Comparison of ENCODE assay signal across 8 mouse cellular contexts in genomic region chr5:125159293-125159692, GRCm38 (mm10). TPM values are rescaled to one million over a fixed set of nuclear protein-coding genes. Genes with fewer than 3 reads are reported as not detected.
DNase-seq lines count a peak whose midpoint lies in the region; ATAC-seq and TF ChIP-seq lines count a peak whose summit lies in the region.

No protein-coding gene starts in this region.

- peaks cover 87% of the 10 kb centered on the region for H3K4me1 ChIP-seq in forebrain, embryonic 16.5 days (replicated peaks; ENCODE audit: control insufficient read depth, insufficient read depth, low read length)
- H3K4me1 ChIP-seq in limb, embryonic 12.5 days (replicated peaks), result peaks cover 98% of the 10 kb centered on the region
- H3K4me1 ChIP-seq in midbrain, postnatal 0 days (ENCODE audit: insufficient read depth, low read length), result peaks cover 68% of the 10 kb centered on the region

- H3K9ac ChIP-seq in forebrain, embryonic 16.5 days (replicated peaks; ENCODE audit: low read depth, low read length), result peak overlapping the region; percentile 56
- H3K9ac ChIP-seq in limb, embryonic 12.5 days (replicated peaks), result no peak overlapping the region
- 0 out of 2 replicates have a peak overlapping the region, but pooled peaks have one; percentile 29 for H3K9ac ChIP-seq in midbrain, postnatal 0 days (replicated peaks; ENCODE audit: low read length, poor library complexity, severe bottlenecking)

- no peak for TF ChIP-seq CTCF in midbrain, postnatal 0 days (IDR thresholded peaks at IDR 0.05)

- 4% methylated on average over 12 of the region's 12 CpGs for WGBS in forebrain, embryonic 16.5 days
- WGBS in limb, embryonic 12.5 days, result 3% methylated on average over 12 of the region's 12 CpGs
- WGBS in midbrain, postnatal 0 days, result 26% methylated on average over 12 of the region's 12 CpGs

- peak overlapping the region; percentile 94 for H3K27ac ChIP-seq in forebrain, embryonic 16.5 days (ENCODE audit: low read length)
- peak overlapping the region; percentile 88 for H3K27ac ChIP-seq in limb, embryonic 12.5 days
- H3K27ac ChIP-seq in midbrain, postnatal 0 days (ENCODE audit: low read depth, low read length), result peak overlapping the region; percentile 73

- H3K4me2 ChIP-seq in forebrain, embryonic 16.5 days (ENCODE audit: low read length), result peak overlapping the region; percentile 25
- H3K4me2 ChIP-seq in limb, embryonic 12.5 days, result peak overlapping the region; percentile 53
- H3K4me2 ChIP-seq in midbrain, postnatal 0 days (ENCODE audit: low read depth, low read length, poor library complexity, severe bottlenecking), result 0 out of 2 replicates have a peak overlapping the region, but pooled peaks have one; percentile 28

- H3K27me3 ChIP-seq in forebrain, embryonic 16.5 days (replicated peaks; ENCODE audit: control insufficient read depth, insufficient read depth, low read length), result no peaks in the 10 kb centered on the region
- H3K27me3 ChIP-seq in limb, embryonic 12.5 days, result no peaks in the 10 kb centered on the region
- H3K27me3 ChIP-seq in midbrain, postnatal 0 days (ENCODE audit: insufficient read depth, low read length), result no peaks in the 10 kb centered on the region

- no peaks in the 10 kb centered on the region for H3K36me3 ChIP-seq in forebrain, embryonic 16.5 days (ENCODE audit: control insufficient read depth, insufficient read depth)
- H3K36me3 ChIP-seq in limb, embryonic 12.5 days, result peaks cover 6% of the 10 kb centered on the region; the same call in 1 of the 2 replicates
- H3K36me3 ChIP-seq in midbrain, postnatal 0 days (ENCODE audit: insufficient read depth, low read length), result no peaks in the 10 kb centered on the region

- peak; percentile 54 for ATAC-seq in forebrain, embryonic 16.5 days
- peak; percentile 75 for ATAC-seq in limb, embryonic 12.5 days (ENCODE audit: insufficient number of reproducible peaks, insufficient read depth, low FRiP score, low TSS enrichment, low read depth)
- ATAC-seq in midbrain, postnatal 0 days (ENCODE audit: low FRiP score), result peak; percentile 63

- DNase-seq in layer of hippocampus, adult 11-12 months (ENCODE audit: low spot score), result peak; percentile 69
- DNase-seq in layer of hippocampus, postnatal 36 days, result no peak
- DNase-seq in cerebellum, adult 18-20 months, result peak; percentile 98 to 99
- peak; percentile 92 for DNase-seq in heart, postnatal 4 days
- DNase-seq in midbrain, postnatal 0 days (ENCODE audit: low spot score), result peak; percentile 93
- no peak for DNase-seq in spleen, postnatal 4 days (ENCODE audit: low spot score in 2 of 2)

- H3K4me3 ChIP-seq in forebrain, embryonic 16.5 days (replicated peaks; ENCODE audit: low read length), result no peak overlapping the region
- H3K4me3 ChIP-seq in limb, embryonic 12.5 days (replicated peaks), result peak overlapping the region; percentile 12; the same call in 1 of the 2 replicates
- H3K4me3 ChIP-seq in midbrain, postnatal 0 days (ENCODE audit: low read depth, low read length), result no peak overlapping the region

- H3K9me3 ChIP-seq in forebrain, embryonic 16.5 days (ENCODE audit: control insufficient read depth, low read length), result no peaks in the 10 kb centered on the region
- no peaks in the 10 kb centered on the region for H3K9me3 ChIP-seq in limb, embryonic 12.5 days
- no peaks in the 10 kb centered on the region for H3K9me3 ChIP-seq in midbrain, postnatal 0 days (ENCODE audit: low read length)

RNA-seq across cellular contexts. Expression of gene Ncor2, which starts 19.7 kb away (rescaled TPM):
- total RNA-seq in layer of hippocampus, postnatal 36 days (2021), result 100 to 1,000 TPM; 266 to 300 TPM
- 26.5 and 27.1 TPM in 2 replicates for polyA plus RNA-seq in forebrain, embryonic 16.5 days (2015; fragmentation: Nextera tagmentation; extraction: Ambion mirVana)
- total RNA-seq in heart, postnatal 4 days (2021), result 100 to 1,000 TPM; 104 to 112 TPM
- 27.2 and 29.4 TPM in 2 replicates for polyA plus RNA-seq in limb, embryonic 12.5 days (2016; fragmentation: Nextera tagmentation; extraction: Ambion mirVana)
- total RNA-seq in midbrain, postnatal 0 days (2014; rRNA removed), result 22.8 and 37.8 TPM in 2 replicates
- polyA plus RNA-seq in midbrain, postnatal 0 days (2015; fragmentation: Nextera tagmentation; extraction: Ambion mirVana), result 15.5 and 17.8 TPM in 2 replicates

Comparison
In these comparisons a context has a peak if more than half of its experiments do, and no peak if none do; other contexts are left out.
1. DNase-seq: peak in layer of hippocampus, adult 11-12 months (single experiment), cerebellum, adult 18-20 months (2 of 2), heart, postnatal 4 days (single experiment) and midbrain, postnatal 0 days (single experiment); none in layer of hippocampus, postnatal 36 days (0 of 2) and spleen, postnatal 4 days (0 of 2).
2. Peak in every context shown above with its lines, with median percentiles within 50 percentile points of each other: ATAC-seq, H3K27ac ChIP-seq and H3K4me2 ChIP-seq.